In the genomic region with DNA sequence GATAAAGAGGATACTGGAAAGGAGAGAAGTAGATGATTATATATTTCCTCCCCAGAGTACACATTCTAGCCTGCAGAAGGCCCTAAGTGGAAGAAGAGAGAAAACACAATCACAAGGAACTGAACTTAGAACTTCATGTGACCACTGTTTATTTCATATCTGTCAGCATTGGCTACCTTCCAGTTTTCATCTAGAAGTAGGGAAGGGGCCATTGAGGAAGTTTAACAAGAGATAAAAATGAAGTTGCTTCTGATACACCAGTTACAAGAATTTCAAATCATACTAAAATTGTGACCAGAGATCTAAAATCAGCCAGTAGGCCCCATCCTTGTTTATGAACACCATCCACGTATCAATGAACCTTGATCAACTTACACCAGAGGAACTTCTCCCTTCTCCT, we compare ENCODE assay signal across 24 mouse cellular contexts. TPM values are rescaled to one million over a fixed set of nuclear protein-coding genes. Genes with fewer than 3 reads are reported as not detected.
A peak's percentile ranks its signal among the peaks of the same experiment; 100 is the strongest.
DNase-seq lines count a peak whose midpoint lies in the region; ATAC-seq and TF ChIP-seq lines count a peak whose summit lies in the region.
"Had no signal": no experiment of that assay in that cellular context is flagged by ENCODE, and none has a peak within 500 bp of the region (broad histone marks: within the 10 kb centered on the region; RNA-seq: fewer than 3 reads in every experiment).

No protein-coding gene starts in this region.

- H3K79me2 ChIP-seq in liver, adult 2 months (ENCODE audit: control insufficient read depth, insufficient read depth, low read length) = peaks cover 3% of the 10 kb centered on the region; the same call in 1 of the 2 replicates

- 81% methylated on average over 1 of the region's 1 CpGs for WGBS in liver, adult 2 months

- no peak for TF ChIP-seq POLR2A in liver, adult 2 months (IDR thresholded peaks at IDR 0.05; ENCODE audit: extremely low read depth, insufficient read depth, low read length)
- TF ChIP-seq POLR2A in bone marrow macrophage, adult 2 months (IDR thresholded peaks at IDR 0.05; ENCODE audit: borderline replicate concordance, low read depth, low read length) = no peak

- DNase-seq in liver, adult 2 months (ENCODE audit: extremely low read depth, low read depth, low spot score) = peak; percentile 68
- no peak for DNase-seq in liver
- DNase-seq in MEL-GATA-1-ER (ENCODE audit: extremely low read depth, low read depth) = peak; percentile 62
- DNase-seq in kidney, adult 11 months = no peak
- DNase-seq: adrenal gland, adult 2 months; adrenal gland, postnatal 14 days; cerebellum, adult 11-12 months; cerebellum, adult 9-10 months; cerebellum, postnatal 14 days; forebrain, postnatal 0 days; gastrocnemius, adult 2 months; gastrocnemius, postnatal 14 days; heart, adult 18-20 months; heart, postnatal 14 days; heart, postnatal 4 days had no signal

- H3K27ac ChIP-seq in liver, adult 2 months (replicated peaks; ENCODE audit: insufficient read depth, low read depth, low read length) = no peak overlapping the region
- peak overlapping the region; percentile 97 for H3K27ac ChIP-seq in bone marrow macrophage, adult 2 months (ENCODE audit: insufficient read depth, low read depth, low read length)
- H3K27ac ChIP-seq: gastrocnemius, adult 2 months; heart, embryonic 13.5 days; hindbrain, embryonic 14.5 days; hindbrain, postnatal 0 days had no signal

- H3K4me3 ChIP-seq in liver, adult 2 months (ENCODE audit: insufficient read depth, low read depth, low read length) = no peak overlapping the region
- no peak overlapping the region for H3K4me3 ChIP-seq in bone marrow macrophage, adult 2 months (ENCODE audit: insufficient read depth, low read length)
- H3K4me3 ChIP-seq: gastrocnemius, adult 2 months; heart, embryonic 13.5 days had no signal

- H3K4me1 ChIP-seq in liver, adult 2 months (ENCODE audit: control insufficient read depth, insufficient read depth, low read length) = peaks cover 8% of the 10 kb centered on the region
- peaks cover 20% of the 10 kb centered on the region for H3K4me1 ChIP-seq in bone marrow macrophage, adult 2 months (ENCODE audit: control insufficient read depth, insufficient read depth, low read length)
- H3K4me1 ChIP-seq: heart, embryonic 13.5 days had no signal

- H3K36me3 ChIP-seq in liver, adult 2 months (ENCODE audit: control insufficient read depth, insufficient read depth, low read length) = no peaks in the 10 kb centered on the region
- H3K36me3 ChIP-seq: heart, embryonic 13.5 days had no signal

- no peaks in the 10 kb centered on the region for H3K27me3 ChIP-seq in liver, adult 2 months (ENCODE audit: control insufficient read depth, insufficient read depth, low read length)
- H3K27me3 ChIP-seq: heart, embryonic 13.5 days; Patski had no signal

- no peak for TF ChIP-seq CTCF in liver, adult 2 months (IDR thresholded peaks at IDR 0.05; ENCODE audit: low read depth, low read length)
- no peak for TF ChIP-seq CTCF in bone marrow macrophage, adult 2 months (IDR thresholded peaks at IDR 0.05; ENCODE audit: low read depth, low read length)

- ATAC-seq in erythroblast, adult 5-6 weeks (replicated peaks; ENCODE audit: low FRiP score, poor library complexity, severe bottlenecking) = no peak
- ATAC-seq: CD4-positive, CD25-positive, alpha-beta regulatory T cell, adult 4 months; forebrain, embryonic 14.5 days; forebrain, postnatal 0 days; hindbrain, postnatal 0 days; inflammation-experienced regulatory T-cells, adult 6 months; Patski had no signal

- H3K9ac ChIP-seq in liver, adult 2 months (ENCODE audit: low read depth, low read length) = no peak overlapping the region
- H3K9ac ChIP-seq: forebrain, postnatal 0 days; heart, embryonic 13.5 days; hindbrain, embryonic 14.5 days had no signal

RNA-seq across cellular contexts. Expression of a gene that starts 19.5 kb away (rescaled TPM):
- 1,807 and 1,852 TPM in 2 replicates for total RNA-seq in liver, adult 2 months (2014; rRNA removed)
- 1,476 and 1,516 TPM in 2 replicates for polyA plus RNA-seq in liver, adult 2 months (2012; rRNA removed)
- polyA plus RNA-seq in bone marrow macrophage, adult 2 months (2012; ENCODE audit: insufficient read depth, insufficient read length, missing spikeins) = 577 and 608 TPM in 2 replicates
- 478 and 550 TPM in 2 replicates for total RNA-seq in erythroblast, adult 5-6 weeks (2015; ENCODE audit: low replicate concordance)
- 301 and 378 TPM in 2 replicates for total RNA-seq in erythroblast, adult 5-6 weeks (2017; ENCODE audit: low replicate concordance)

Comparison
In these comparisons a context has a peak if more than half of its experiments do, and no peak if none do; other contexts are left out.
1. DNase-seq: peak in liver, adult 2 months (single experiment) and MEL-GATA-1-ER (single experiment); none in liver (single experiment) and kidney, adult 11 months (single experiment).